Mouse (Mus musculus): Measurements from ENCODE around the gene Vps13a.

DNA sequence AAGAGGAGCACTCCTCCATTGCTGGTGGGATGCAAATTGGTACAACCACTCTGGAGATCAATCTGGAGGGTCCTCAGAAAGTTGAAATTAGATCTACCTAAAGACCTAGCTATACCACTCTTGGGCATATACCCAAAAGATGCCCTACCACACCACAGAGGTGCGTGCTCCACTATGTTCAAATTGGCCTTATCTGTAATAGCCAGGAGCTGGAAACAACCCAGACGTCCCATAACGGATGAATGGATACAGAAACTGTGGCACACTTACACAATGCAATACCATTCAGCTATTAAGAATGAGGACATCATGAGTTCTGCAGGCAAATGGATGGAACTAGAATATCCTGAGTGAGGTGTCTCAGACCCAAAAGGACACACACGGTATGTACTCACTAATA lies 43.9 kb downstream of the Vps13a start:
- TF ChIP-seq GATA1 (IDR thresholded peaks at IDR 0.05; ENCODE audit: borderline replicate concordance, low read length) (no peak), FLI1 (IDR thresholded peaks at IDR 0.05; ENCODE audit: low read length) (no peak)
